Comparison of ENCODE assay signal across 26 mouse cellular contexts in genomic region chr6:71819764-71820292, GRCm38 (mm10). TPM values are rescaled to one million over a fixed set of nuclear protein-coding genes. Genes with fewer than 3 reads are reported as not detected.
DNase-seq lines count a peak whose midpoint lies in the region; ATAC-seq and TF ChIP-seq lines count a peak whose summit lies in the region.
"Had no signal": no experiment of that assay in that cellular context is flagged by ENCODE, and none has a peak within 500 bp of the region (broad histone marks: within the 10 kb centered on the region; RNA-seq: fewer than 3 reads in every experiment).

No protein-coding gene starts in this region.

- CTCF ChIA-PET in Patski (lab: Charles Lee), result no interaction called here

- no peak for DNase-seq in liver
- DNase-seq in Patski (ENCODE audit: low read depth, low spot score), result no peak
- DNase-seq in kidney, postnatal 36 days, result peak; percentile 75 to 77
- DNase-seq in gastrocnemius, postnatal 36 days, result no peak
- no peak for DNase-seq in adrenal gland, adult 8-10 months
- DNase-seq: adrenal gland, adult 2 months; cerebellum, adult 18-20 months; cerebellum, postnatal 25 days; gastrocnemius, postnatal 25 days; heart, adult 2 months; heart, postnatal 14 days; lung, embryonic 14.5 days; right cerebral cortex, adult 18-20 months; right cerebral cortex, postnatal 4 days; thymus, postnatal 14 days had no signal

- POLR2A ChIA-PET in Patski (lab: Charles Lee), result no interaction called here

- WGBS in liver, embryonic 12.5 days (ENCODE audit: insufficient replicate concordance), result 77% methylated on average over 5 of the region's 5 CpGs
- 65% methylated on average over 5 of the region's 5 CpGs for WGBS in kidney, embryonic 14.5 days

- intact Hi-C loops in gastrocnemius, postnatal 36 days (cut with DNase I), result loop anchor here (10.0 kb wide), 1 partner anchor 1025 kb away; the partner anchor contains the start of gene Rpia

- no peak overlapping the region for H3K27ac ChIP-seq in liver, embryonic 12.5 days
- H3K27ac ChIP-seq in kidney, embryonic 14.5 days (ENCODE audit: low read depth, low read length), result no peak overlapping the region
- H3K27ac ChIP-seq: embryonic facial prominence, embryonic 13.5 days; forebrain, embryonic 12.5 days; heart, adult 2 months; heart, embryonic 13.5 days; hindbrain, postnatal 0 days; limb, embryonic 15.5 days; neural tube, embryonic 15.5 days had no signal

- H3K9me3 ChIP-seq in liver, embryonic 12.5 days (replicated peaks), result no peaks in the 10 kb centered on the region
- H3K9me3 ChIP-seq in kidney, embryonic 14.5 days (ENCODE audit: control insufficient read depth, low read length), result no peaks in the 10 kb centered on the region
- H3K9me3 ChIP-seq: embryonic facial prominence, embryonic 13.5 days; forebrain, embryonic 12.5 days; heart, embryonic 13.5 days; limb, embryonic 15.5 days; neural tube, embryonic 15.5 days had no signal

- peaks cover 44% of the 10 kb centered on the region for H3K36me3 ChIP-seq in liver, embryonic 12.5 days
- peaks cover 36% of the 10 kb centered on the region for H3K36me3 ChIP-seq in kidney, embryonic 14.5 days (ENCODE audit: control insufficient read depth, insufficient read depth, low read length)

- in situ Hi-C loops in Patski (cut with MboI; ENCODE audit: low pct_unique_long_range_greater_than_20kb), result loop anchor here (25.0 kb wide), 1 partner anchor 383 kb away; the partner anchor contains the start of gene Rmnd5a

- 0 out of 2 replicates have a peak overlapping the region, but pooled peaks have one; percentile 27 for H3K4me2 ChIP-seq in liver, embryonic 12.5 days
- no peak overlapping the region for H3K4me2 ChIP-seq in kidney, embryonic 14.5 days (replicated peaks; ENCODE audit: low read depth, low read length)
- H3K4me2 ChIP-seq: embryonic facial prominence, embryonic 13.5 days; forebrain, embryonic 12.5 days; heart, embryonic 13.5 days; limb, embryonic 15.5 days; lung, embryonic 14.5 days; neural tube, embryonic 15.5 days had no signal

- no peak for ATAC-seq in liver, embryonic 12.5 days
- peak; percentile 44 for ATAC-seq in Patski
- 0 out of 2 replicates have a peak, but pooled peaks have one; percentile 32 for ATAC-seq in kidney, embryonic 14.5 days (ENCODE audit: low FRiP score, low TSS enrichment)
- ATAC-seq: hindbrain, postnatal 0 days; intestine, embryonic 16.5 days; midbrain, embryonic 16.5 days had no signal

- TF ChIP-seq CTCF in Patski (IDR thresholded peaks at IDR 0.05), result no peak

- no peak overlapping the region for H3K4me3 ChIP-seq in liver, embryonic 12.5 days
- no peak overlapping the region for H3K4me3 ChIP-seq in kidney, embryonic 14.5 days (ENCODE audit: low read length)
- H3K4me3 ChIP-seq: embryonic facial prominence, embryonic 13.5 days; erythroblast, embryonic 14.5 days; forebrain, embryonic 12.5 days; heart, adult 2 months; heart, embryonic 13.5 days; limb, embryonic 15.5 days; neural tube, embryonic 15.5 days had no signal

- no peak overlapping the region for H3K9ac ChIP-seq in liver, embryonic 12.5 days
- no peak overlapping the region for H3K9ac ChIP-seq in kidney, embryonic 14.5 days (ENCODE audit: low read depth, low read length)
- H3K9ac ChIP-seq: embryonic facial prominence, embryonic 13.5 days; forebrain, embryonic 12.5 days; heart, embryonic 13.5 days; limb, embryonic 15.5 days; lung, embryonic 14.5 days; neural tube, embryonic 15.5 days had no signal

- no peaks in the 10 kb centered on the region for H3K27me3 ChIP-seq in liver, embryonic 12.5 days (replicated peaks)
- H3K27me3 ChIP-seq in Patski, result no peaks in the 10 kb centered on the region
- H3K27me3 ChIP-seq in kidney, embryonic 14.5 days (ENCODE audit: control insufficient read depth, insufficient read depth, low read length), result no peaks in the 10 kb centered on the region
- H3K27me3 ChIP-seq: embryonic facial prominence, embryonic 13.5 days; forebrain, embryonic 12.5 days; heart, embryonic 13.5 days; limb, embryonic 15.5 days; neural tube, embryonic 15.5 days had no signal

- peaks cover 52% of the 10 kb centered on the region for H3K4me1 ChIP-seq in liver, embryonic 12.5 days
- H3K4me1 ChIP-seq in kidney, embryonic 14.5 days (ENCODE audit: control insufficient read depth, insufficient read depth, low read length), result 0 out of 2 replicates have a peak, but pooled peaks cover 9% of the 10 kb centered on the region

RNA-seq across cellular contexts. Expression of gene Mrpl35, which starts 6.9 kb away (rescaled TPM):
- 81.6 and 82.7 TPM in 2 replicates for polyA plus RNA-seq in liver, embryonic 12.5 days (2016; fragmentation: Nextera tagmentation; extraction: Ambion mirVana)
- polyA plus RNA-seq in Patski (2021), result 35.2 TPM
- 77.5 and 93.4 TPM in 2 replicates for polyA plus RNA-seq in kidney, embryonic 14.5 days (2014; fragmentation: Nextera tagmentation; extraction: Ambion mirVana)
- 10 to 100 TPM; 39.0 to 42.7 TPM for total RNA-seq in gastrocnemius, postnatal 36 days (2021)
- total RNA-seq in adrenal gland, adult 8-10 months (2022), result 10 to 100 TPM; 35.0 to 41.1 (median 39.2) TPM

RNA-seq across cellular contexts. Expression of gene Immt, which starts 11.3 kb away (rescaled TPM):
- 156 and 176 TPM in 2 replicates for polyA plus RNA-seq in liver, embryonic 12.5 days (2016; fragmentation: Nextera tagmentation; extraction: Ambion mirVana)
- 219 TPM for polyA plus RNA-seq in Patski (2021)
- 179 and 226 TPM in 2 replicates for polyA plus RNA-seq in kidney, embryonic 14.5 days (2014; fragmentation: Nextera tagmentation; extraction: Ambion mirVana)
- total RNA-seq in gastrocnemius, postnatal 36 days (2021), result 100 to 1,000 TPM; 277 to 278 TPM
- total RNA-seq in adrenal gland, adult 8-10 months (2022), result 100 to 1,000 TPM; 226 to 361 (median 285) TPM

Comparison
In these comparisons a context has a peak if more than half of its experiments do, and no peak if none do; other contexts are left out.
1. DNase-seq: peak in kidney, postnatal 36 days (2 of 2); none in liver (single experiment), Patski (single experiment), gastrocnemius, postnatal 36 days (0 of 2) and adrenal gland, adult 8-10 months (single experiment).